Mouse (Mus musculus) liver, embryonic 14.5 days (tissue): ENCODE results near the gene Sh3tc1.

ENCODE experiments used
- CTCF ChIP-seq: IDR thresholded peaks from 2 replicates; pipeline ENCODE4 v1.5.1; 2016; ENCODE audit warnings: antibody characterized with exemption, low read depth, control low read depth
- EP300 ChIP-seq: IDR thresholded peaks from 2 replicates; pipeline ENCODE4 v1.6.1; 2016; ENCODE audit warnings: antibody characterized with exemption, low read depth

GRCm38 (mm10) chr5:35647562-35647961, 92.2 kb downstream of the Sh3tc1 start:
- TF ChIP-seq CTCF: no peak
- TF ChIP-seq EP300: no peak
